Mouse (Mus musculus) cortical plate, adult 2 months (tissue): Measurements from ENCODE around the gene Hdc.

Experiments
- CTCF ChIP-seq: fragments of 200-500 bp; IDR thresholded peaks from 2 replicates; pipeline ENCODE4 v1.5.1; 2011; ENCODE audit warnings: mild to moderate bottlenecking, control low read depth, low read length; ENCODE audit not compliant: insufficient read depth; ENCODE audit errors: extremely low read depth
- POLR2A ChIP-seq: fragments of 200-500 bp; IDR thresholded peaks from 2 replicates; pipeline ENCODE4 v1.6.1; 2011; ENCODE audit warnings: mild to moderate bottlenecking, low read length, control low read depth; ENCODE audit not compliant: insufficient read depth; ENCODE audit errors: extremely low read depth

- TF ChIP-seq CTCF (no peak), POLR2A (no peak)
These were observed 31.6 kb downstream of the Hdc start for GRCm38 (mm10) chr2:126587468-126587867.
